In genomic region chr13:98367601-98368000, GRCm38 (mm10) we compare ENCODE assay signal across 22 mouse cellular contexts. TPM values are rescaled to one million over a fixed set of nuclear protein-coding genes. Genes with fewer than 3 reads are reported as not detected.
A peak's percentile ranks its signal among the peaks of the same experiment; 100 is the strongest.
DNase-seq lines count a peak whose midpoint lies in the region; ATAC-seq and TF ChIP-seq lines count a peak whose summit lies in the region.
"Had no signal": no experiment of that assay in that cellular context is flagged by ENCODE, and none has a peak within 500 bp of the region (broad histone marks: within the 10 kb centered on the region; RNA-seq: fewer than 3 reads in every experiment).

No protein-coding gene starts in this region.

- H3K36me3 ChIP-seq in forebrain, postnatal 0 days (ENCODE audit: insufficient read depth), result no peaks in the 10 kb centered on the region
- H3K36me3 ChIP-seq in forebrain, embryonic 14.5 days (ENCODE audit: control insufficient read depth, insufficient read depth, low read length), result no peaks in the 10 kb centered on the region
- no peaks in the 10 kb centered on the region for H3K36me3 ChIP-seq in midbrain, embryonic 11.5 days (ENCODE audit: control insufficient read depth, insufficient read depth, low read length)
- no peaks in the 10 kb centered on the region for H3K36me3 ChIP-seq in midbrain, embryonic 15.5 days (replicated peaks)
- H3K36me3 ChIP-seq: embryonic facial prominence, embryonic 13.5 days; embryonic facial prominence, embryonic 15.5 days; forebrain, embryonic 10.5 days; forebrain, embryonic 12.5 days; forebrain, embryonic 15.5 days had no signal

- H3K9ac ChIP-seq in forebrain, postnatal 0 days, result no peak overlapping the region
- no peak overlapping the region for H3K9ac ChIP-seq in forebrain, embryonic 14.5 days (ENCODE audit: low read length)
- no peak overlapping the region for H3K9ac ChIP-seq in midbrain, embryonic 11.5 days (ENCODE audit: low read length)
- H3K9ac ChIP-seq in midbrain, embryonic 15.5 days, result no peak overlapping the region
- H3K9ac ChIP-seq: embryonic facial prominence, embryonic 13.5 days; embryonic facial prominence, embryonic 15.5 days; forebrain, embryonic 12.5 days; forebrain, embryonic 15.5 days had no signal

- peak; percentile 28 for DNase-seq in forebrain, postnatal 0 days
- no peak for DNase-seq in forebrain, embryonic 14.5 days (ENCODE audit: low spot score)
- peak; percentile 93 for DNase-seq in midbrain, embryonic 11.5 days (ENCODE audit: low spot score, missing footprints)
- DNase-seq in retina, embryonic 14.5 days (ENCODE audit: low spot score), result peak; percentile 17
- DNase-seq in cerebellum, adult 18-20 months, result no peak
- DNase-seq in left cerebral cortex, adult 18-20 months (ENCODE audit: low spot score in 2 of 2), result no peak
- DNase-seq: adrenal gland, adult 2 months; adrenal gland, postnatal 10 days; adrenal gland, postnatal 25 days; cerebellum, adult 11-12 months; cerebellum, adult 8-10 months; cerebellum, adult 9-11 months; cerebellum, postnatal 36 days had no signal

- H3K4me2 ChIP-seq in forebrain, postnatal 0 days (ENCODE audit: low read depth), result no peak overlapping the region
- no peak overlapping the region for H3K4me2 ChIP-seq in forebrain, embryonic 14.5 days (ENCODE audit: low read length)
- no peak overlapping the region for H3K4me2 ChIP-seq in midbrain, embryonic 11.5 days
- H3K4me2 ChIP-seq in midbrain, embryonic 15.5 days, result no peak overlapping the region
- H3K4me2 ChIP-seq: forebrain, embryonic 15.5 days had no signal

- H3K27me3 ChIP-seq in forebrain, postnatal 0 days (ENCODE audit: insufficient read depth, low read length), result peaks cover 81% of the 10 kb centered on the region
- H3K27me3 ChIP-seq in forebrain, embryonic 14.5 days (replicated peaks; ENCODE audit: control insufficient read depth, insufficient read depth, low read length), result peaks cover 85% of the 10 kb centered on the region
- H3K27me3 ChIP-seq in midbrain, embryonic 11.5 days (ENCODE audit: control insufficient read depth, insufficient read depth, low read length), result peaks cover 78% of the 10 kb centered on the region
- peaks cover 87% of the 10 kb centered on the region for H3K27me3 ChIP-seq in midbrain, embryonic 15.5 days (replicated peaks)

- no peak overlapping the region for H3K27ac ChIP-seq in forebrain, postnatal 0 days (ENCODE audit: low read depth, low read length)
- H3K27ac ChIP-seq in forebrain, embryonic 14.5 days (ENCODE audit: low read depth, low read length), result no peak overlapping the region
- H3K27ac ChIP-seq in midbrain, embryonic 11.5 days (ENCODE audit: low read depth, low read length), result no peak overlapping the region
- H3K27ac ChIP-seq in midbrain, embryonic 15.5 days, result no peak overlapping the region
- H3K27ac ChIP-seq: embryonic facial prominence, embryonic 13.5 days; embryonic facial prominence, embryonic 15.5 days; forebrain, embryonic 10.5 days; forebrain, embryonic 12.5 days; forebrain, embryonic 15.5 days had no signal

- WGBS in forebrain, postnatal 0 days, result 7% methylated on average over 3 of the region's 3 CpGs
- WGBS in forebrain, embryonic 14.5 days, result 4% methylated on average over 3 of the region's 3 CpGs
- 9% methylated on average over 3 of the region's 3 CpGs for WGBS in midbrain, embryonic 11.5 days
- 13% methylated on average over 3 of the region's 3 CpGs for WGBS in midbrain, embryonic 15.5 days

- no peaks in the 10 kb centered on the region for H3K9me3 ChIP-seq in forebrain, postnatal 0 days (ENCODE audit: low read length)
- no peaks in the 10 kb centered on the region for H3K9me3 ChIP-seq in forebrain, embryonic 14.5 days (replicated peaks; ENCODE audit: control insufficient read depth, low read length)
- H3K9me3 ChIP-seq in midbrain, embryonic 11.5 days (ENCODE audit: control insufficient read depth, low read length), result no peaks in the 10 kb centered on the region
- H3K9me3 ChIP-seq in midbrain, embryonic 15.5 days, result no peaks in the 10 kb centered on the region
- H3K9me3 ChIP-seq: embryonic facial prominence, embryonic 13.5 days; embryonic facial prominence, embryonic 15.5 days; forebrain, embryonic 10.5 days; forebrain, embryonic 12.5 days; forebrain, embryonic 15.5 days had no signal

- no peak for TF ChIP-seq CTCF in forebrain, postnatal 0 days (IDR thresholded peaks at IDR 0.05; ENCODE audit: low read depth)

- H3K4me1 ChIP-seq in forebrain, postnatal 0 days (ENCODE audit: insufficient read depth), result no peaks in the 10 kb centered on the region
- no peaks in the 10 kb centered on the region for H3K4me1 ChIP-seq in forebrain, embryonic 14.5 days (ENCODE audit: control insufficient read depth, insufficient read depth, low read length)
- peaks cover 8% of the 10 kb centered on the region for H3K4me1 ChIP-seq in midbrain, embryonic 11.5 days (ENCODE audit: control insufficient read depth, insufficient read depth, low read length)
- peaks cover 9% of the 10 kb centered on the region for H3K4me1 ChIP-seq in midbrain, embryonic 15.5 days

- H3K4me3 ChIP-seq in forebrain, postnatal 0 days (ENCODE audit: low read depth, low read length), result no peak overlapping the region
- H3K4me3 ChIP-seq in forebrain, embryonic 14.5 days (ENCODE audit: low read depth, low read length), result no peak overlapping the region
- no peak overlapping the region for H3K4me3 ChIP-seq in midbrain, embryonic 11.5 days (ENCODE audit: low read depth, low read length)
- H3K4me3 ChIP-seq in midbrain, embryonic 15.5 days, result no peak overlapping the region
- H3K4me3 ChIP-seq: erythroblast, embryonic 14.5 days; forebrain, embryonic 12.5 days; forebrain, embryonic 15.5 days had no signal

- no peak for ATAC-seq in forebrain, postnatal 0 days
- no peak for ATAC-seq in forebrain, embryonic 14.5 days
- no peak for ATAC-seq in midbrain, embryonic 11.5 days (ENCODE audit: low FRiP score)
- no peak for ATAC-seq in midbrain, embryonic 15.5 days (replicated peaks)
- ATAC-seq: forebrain, embryonic 15.5 days had no signal

RNA-seq across cellular contexts. Expression of gene Foxd1, which starts 13.6 kb away (rescaled TPM):
- total RNA-seq in forebrain, postnatal 0 days (2014; rRNA removed), result 2.0 and 2.2 TPM in 2 replicates
- polyA plus RNA-seq in forebrain, postnatal 0 days (2015; fragmentation: Nextera tagmentation; extraction: Ambion mirVana), result 0.62 and 0.86 TPM in 2 replicates
- 0.75 and 0.76 TPM in 2 replicates for polyA plus RNA-seq in forebrain, embryonic 14.5 days (2014; fragmentation: Nextera tagmentation; extraction: Ambion mirVana)
- polyA plus RNA-seq in midbrain, embryonic 11.5 days (2014; fragmentation: Nextera tagmentation; extraction: Ambion mirVana), result 4.4 and 5.2 TPM in 2 replicates
- 0.89 and 1.0 TPM in 2 replicates for polyA plus RNA-seq in midbrain, embryonic 15.5 days (2015; fragmentation: Nextera tagmentation; extraction: Ambion mirVana)
- total RNA-seq in left cerebral cortex, adult 18-20 months (2021), result 1 to 10 TPM; 1.6 to 2.0 TPM
- total RNA-seq: common myeloid progenitor, adult 5-6 weeks; MEL had no signal
- polyA plus RNA-seq: erythroblast, embryonic 14.5 days had no signal

RNA-seq across cellular contexts. Expression of gene Btf3, which starts 50.8 kb away (rescaled TPM):
- total RNA-seq in forebrain, postnatal 0 days (2014; rRNA removed), result 435 and 523 TPM in 2 replicates
- 562 and 667 TPM in 2 replicates for polyA plus RNA-seq in forebrain, postnatal 0 days (2015; fragmentation: Nextera tagmentation; extraction: Ambion mirVana)
- polyA plus RNA-seq in forebrain, embryonic 14.5 days (2014; fragmentation: Nextera tagmentation; extraction: Ambion mirVana), result 669 and 680 TPM in 2 replicates
- polyA plus RNA-seq in midbrain, embryonic 11.5 days (2014; fragmentation: Nextera tagmentation; extraction: Ambion mirVana), result 823 and 852 TPM in 2 replicates
- polyA plus RNA-seq in midbrain, embryonic 15.5 days (2015; fragmentation: Nextera tagmentation; extraction: Ambion mirVana), result 426 and 445 TPM in 2 replicates
- total RNA-seq in left cerebral cortex, adult 18-20 months (2021), result 100 to 1,000 TPM; 171 to 175 TPM

Comparison
In these comparisons a context has a peak if more than half of its experiments do, and no peak if none do; other contexts are left out.
1. DNase-seq: peak in forebrain, postnatal 0 days (single experiment), midbrain, embryonic 11.5 days (single experiment) and retina, embryonic 14.5 days (single experiment); none in forebrain, embryonic 14.5 days (single experiment), cerebellum, adult 18-20 months (0 of 2) and left cerebral cortex, adult 18-20 months (0 of 2).